Mouse (Mus musculus): Measurements from ENCODE around the gene AW011738. TPM values are rescaled to one million over a fixed set of nuclear protein-coding genes. Genes with fewer than 3 reads are reported as not detected.

The AW011738 gene
- polyA plus RNA-seq, 1 experiment from 2014 or later, result 4.3 TPM

DNA sequence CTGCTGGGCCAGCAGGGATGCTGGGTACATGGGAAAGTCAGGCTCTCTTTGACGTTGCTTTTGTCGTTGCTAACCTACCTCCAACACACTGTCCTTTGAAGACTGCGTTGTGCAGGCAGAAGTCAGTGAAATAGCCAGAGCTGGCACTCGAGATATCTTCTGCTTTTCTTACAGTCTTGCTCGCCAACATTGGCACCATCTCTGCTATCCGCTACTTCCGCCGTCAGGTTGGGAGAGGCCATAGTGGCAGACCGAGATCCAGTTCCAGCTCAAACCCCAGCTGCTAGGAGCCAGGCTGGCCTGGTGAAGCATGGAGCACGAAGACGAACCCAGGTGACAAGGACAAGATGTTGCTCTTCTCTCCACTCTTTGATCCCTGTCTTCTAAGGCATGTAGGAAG, 16.8 kb downstream of the AW011738 start:
- Histone ChIP-seq H3K9ac (no peak overlapping the region), H3K4me1 (replicated peaks) (peaks cover 23% of the 10 kb centered on the region), H3K27ac (ENCODE audit: poor library complexity, severe bottlenecking) (no peak overlapping the region), H3K4me3 (no peak overlapping the region), H3K4me2 (no peak overlapping the region), H3K27me3 (replicated peaks) (no peaks in the 10 kb centered on the region), H3K36me3 (no peaks in the 10 kb centered on the region), H3K9me3 (replicated peaks) (no peaks in the 10 kb centered on the region)
- 85% methylated on average over 11 of the region's 11 CpGs for WGBS
- ATAC-seq (ENCODE audit: insufficient number of reproducible peaks, low FRiP score), result no peak

DNA sequence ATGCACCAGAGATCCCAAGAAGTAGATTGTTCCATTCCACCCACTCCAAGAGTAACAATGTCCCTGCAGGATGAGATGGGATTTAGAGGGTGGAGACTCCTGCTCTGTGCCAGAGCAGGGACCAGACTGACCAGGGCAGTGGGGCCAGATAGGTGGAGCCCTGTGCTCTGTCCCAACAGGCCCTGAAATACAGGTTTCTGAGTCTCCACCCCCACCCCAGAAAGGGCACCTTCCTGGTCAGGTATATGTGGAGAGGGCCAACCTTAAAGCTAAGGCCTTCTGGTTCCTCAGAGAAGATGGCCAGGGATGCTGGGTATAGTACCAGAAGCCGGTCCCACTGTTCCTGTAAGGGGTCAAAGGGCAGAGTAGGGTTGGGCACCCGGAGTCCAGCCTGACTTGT, 21.2 kb downstream of the AW011738 start:
- no peaks in the 10 kb centered on the region for H3K9me3 ChIP-seq (replicated peaks)
- no peak overlapping the region for H3K4me3 ChIP-seq
- no peak overlapping the region for H3K9ac ChIP-seq
- H3K27me3 ChIP-seq (replicated peaks), result no peaks in the 10 kb centered on the region
- H3K4me2 ChIP-seq, result no peak overlapping the region
- peaks cover 15% of the 10 kb centered on the region for H3K4me1 ChIP-seq (replicated peaks)
- H3K36me3 ChIP-seq, result peaks cover 5% of the 10 kb centered on the region
- no peak overlapping the region for H3K27ac ChIP-seq (ENCODE audit: poor library complexity, severe bottlenecking)
- WGBS, result 67% methylated on average over 2 of the region's 2 CpGs
- no peak for ATAC-seq (ENCODE audit: insufficient number of reproducible peaks, low FRiP score)

DNA sequence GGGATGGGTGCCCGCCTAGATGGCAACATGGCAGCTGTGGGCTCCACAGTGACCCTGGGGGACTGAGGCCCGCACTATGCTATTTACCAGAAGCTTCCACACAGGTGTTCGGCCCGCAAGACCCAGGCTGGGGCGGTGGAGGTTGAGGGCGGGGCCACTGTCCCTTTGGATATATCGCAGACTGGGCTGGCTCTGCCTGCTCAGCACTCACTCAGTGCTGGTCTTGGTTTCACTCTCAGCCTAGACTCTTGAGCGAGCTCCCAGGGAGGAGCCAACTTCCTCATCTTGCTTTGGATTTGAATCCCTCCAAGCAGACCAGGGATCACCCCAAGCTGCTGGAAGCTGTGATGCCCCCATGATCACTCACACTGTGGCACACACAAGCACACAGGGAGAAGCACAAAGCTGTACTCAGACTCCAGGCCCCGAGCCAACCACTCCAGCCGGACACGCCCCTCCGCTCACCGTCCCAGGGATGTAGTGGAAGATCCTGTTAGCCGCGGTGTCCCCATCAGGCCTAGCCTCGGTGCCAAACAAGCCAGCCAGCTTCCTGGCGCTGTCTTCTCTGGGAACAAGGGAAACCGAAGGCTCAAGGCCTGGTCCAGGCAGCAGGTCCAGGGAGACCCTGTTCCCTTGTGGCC, 24.8 kb downstream of the AW011738 start:
- H3K9me3 ChIP-seq (replicated peaks), result no peaks in the 10 kb centered on the region
- H3K36me3 ChIP-seq, result peaks cover 41% of the 10 kb centered on the region
- 0 out of 2 replicates have a peak overlapping the region, but pooled peaks have one; percentile 9 for H3K4me3 ChIP-seq
- 0 out of 2 replicates have a peak overlapping the region, but pooled peaks have one; percentile 42 for H3K9ac ChIP-seq
- H3K27ac ChIP-seq (ENCODE audit: poor library complexity, severe bottlenecking), result no peak overlapping the region
- peaks cover 15% of the 10 kb centered on the region for H3K4me1 ChIP-seq (replicated peaks)
- no peaks in the 10 kb centered on the region; the same call in 1 of the 2 replicates for H3K27me3 ChIP-seq (replicated peaks)
- peak; percentile 27 for ATAC-seq (ENCODE audit: insufficient number of reproducible peaks, low FRiP score)
- H3K4me2 ChIP-seq, result peak overlapping the region; percentile 56
- WGBS, result 42% methylated on average over 18 of the region's 18 CpGs

DNA sequence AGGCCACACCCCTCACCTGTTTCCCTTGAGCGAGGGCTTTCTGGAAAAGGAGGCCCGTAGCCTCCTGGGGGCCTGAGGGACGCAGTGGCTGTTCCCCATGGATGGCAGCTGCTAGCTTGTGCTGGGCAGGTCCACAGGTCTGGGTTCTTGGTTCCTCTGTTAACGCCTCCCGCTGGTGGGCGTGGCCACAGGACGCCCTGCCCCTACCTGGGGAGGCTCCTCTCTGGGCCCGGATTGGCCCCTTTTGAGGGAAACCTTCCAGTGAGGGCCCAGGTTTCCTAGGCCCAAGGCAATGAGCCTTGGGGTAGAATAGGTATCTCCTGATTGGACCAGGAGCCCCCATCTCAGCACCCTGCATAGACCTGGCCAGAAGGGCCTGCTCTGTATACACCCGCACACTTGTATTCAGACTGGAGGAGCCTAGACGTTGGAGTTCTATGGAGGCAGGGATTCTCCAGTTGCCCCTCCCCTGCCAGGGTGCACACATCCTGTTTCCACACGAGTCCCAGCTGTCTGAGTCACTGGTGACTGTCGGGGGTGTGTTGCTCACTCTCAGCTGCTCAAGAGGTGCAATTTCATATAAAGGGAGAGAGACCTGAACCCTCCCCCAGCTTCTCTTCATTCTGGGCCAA, 25.4 kb downstream of the AW011738 start:
- H3K9ac ChIP-seq, result 0 out of 2 replicates have a peak overlapping the region, but pooled peaks have one; percentile 42
- H3K9me3 ChIP-seq (replicated peaks), result no peaks in the 10 kb centered on the region
- WGBS, result 19% methylated on average over 12 of the region's 12 CpGs
- peaks cover 18% of the 10 kb centered on the region for H3K4me1 ChIP-seq (replicated peaks)
- 0 out of 2 replicates have a peak overlapping the region, but pooled peaks have one; percentile 9 for H3K4me3 ChIP-seq
- peak overlapping the region; percentile 56 for H3K4me2 ChIP-seq
- peaks cover 46% of the 10 kb centered on the region for H3K36me3 ChIP-seq
- no peaks in the 10 kb centered on the region; the same call in 1 of the 2 replicates for H3K27me3 ChIP-seq (replicated peaks)
- peak; percentile 52 for ATAC-seq (ENCODE audit: insufficient number of reproducible peaks, low FRiP score)
- H3K27ac ChIP-seq (ENCODE audit: poor library complexity, severe bottlenecking), result no peak overlapping the region

- Histone ChIP-seq H3K4me3 (peak overlapping the region; percentile 66), H3K27me3 (replicated peaks) (no peaks in the 10 kb centered on the region; the same call in 1 of the 2 replicates), H3K27ac (ENCODE audit: poor library complexity, severe bottlenecking) (peak overlapping the region; percentile 68; the same call in 1 of the 2 replicates), H3K36me3 (peaks cover 57% of the 10 kb centered on the region), H3K4me2 (peak overlapping the region; percentile 96), H3K9ac (peak overlapping the region; percentile 88), H3K4me1 (replicated peaks) (peaks cover 15% of the 10 kb centered on the region), H3K9me3 (replicated peaks) (no peaks in the 10 kb centered on the region)
- 5% methylated on average over 17 of the region's 17 CpGs for WGBS
- ATAC-seq (ENCODE audit: insufficient number of reproducible peaks, low FRiP score), result 0 out of 2 replicates have a peak, but pooled peaks have one; percentile 4
Measured at GRCm38 (mm10) chr4:156234021-156234501, 31.0 kb downstream of the AW011738 start.

DNA sequence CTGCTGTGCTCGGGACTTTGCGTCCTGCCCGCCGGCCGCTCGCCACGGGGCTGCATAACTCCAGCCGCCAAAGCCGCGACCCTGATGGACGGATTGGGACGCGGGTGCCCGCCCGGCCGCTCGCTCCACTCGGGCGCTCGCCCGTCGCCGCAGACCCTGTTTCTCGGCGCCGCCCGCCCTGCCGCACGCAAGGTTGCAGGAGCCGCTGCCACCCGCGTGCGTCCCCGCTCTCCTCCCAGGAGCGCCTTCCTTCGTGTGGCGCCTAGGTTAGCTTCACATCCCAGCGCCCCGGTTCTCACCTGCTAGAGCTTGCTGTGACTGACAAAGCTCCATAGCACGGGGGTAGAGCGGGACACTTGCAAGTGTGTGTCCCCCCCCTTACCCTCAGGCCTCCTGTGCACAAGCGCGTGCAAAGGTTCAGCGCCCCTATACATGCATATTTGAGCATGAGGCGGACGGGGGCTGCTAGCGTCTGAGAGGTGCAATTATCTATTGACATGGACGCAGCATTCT, 31.7 kb downstream of the AW011738 start, which contains the start of gene Plekhn1:
Plekhn1 (minus strand) TSS at position 157 of the 513 bp plus-strand sequence.
- under 1% methylated on average over 29 of the region's 48 CpGs for WGBS
- H3K27ac ChIP-seq (ENCODE audit: poor library complexity, severe bottlenecking), result peak within 1 kb of the TSS; percentile 75
- peaks cover 15% of the 10 kb centered on the region for H3K4me1 ChIP-seq (replicated peaks)

GRCm38 (mm10) chr4:156235360-156235770, 32.3 kb downstream of the AW011738 start:
- no peaks in the 10 kb centered on the region for H3K27me3 ChIP-seq (replicated peaks)
- ATAC-seq (ENCODE audit: insufficient number of reproducible peaks, low FRiP score), result peak; percentile 29
- no peaks in the 10 kb centered on the region for H3K9me3 ChIP-seq (replicated peaks)
- peaks cover 15% of the 10 kb centered on the region for H3K4me1 ChIP-seq (replicated peaks)
- peak overlapping the region; percentile 80; the same call in 1 of the 2 replicates for H3K9ac ChIP-seq
- H3K4me2 ChIP-seq, result peak overlapping the region; percentile 96
- 1% methylated on average over 15 of the region's 15 CpGs for WGBS
- H3K36me3 ChIP-seq, result peaks cover 57% of the 10 kb centered on the region
- H3K4me3 ChIP-seq, result peak overlapping the region; percentile 89
- H3K27ac ChIP-seq (ENCODE audit: poor library complexity, severe bottlenecking), result peak overlapping the region; percentile 75; the same call in 1 of the 2 replicates

More for the DNA sequence above, 31.7 kb downstream of the AW011738 start, which contains the start of gene Plekhn1:
- peak within 1 kb of the TSS; percentile 89 for H3K4me3 ChIP-seq
- peak; percentile 48 for ATAC-seq (ENCODE audit: insufficient number of reproducible peaks, low FRiP score)
- peaks cover 57% of the 10 kb centered on the region for H3K36me3 ChIP-seq
- peak within 1 kb of the TSS; percentile 88 for H3K9ac ChIP-seq
- no peaks in the 10 kb centered on the region; the same call in 1 of the 2 replicates for H3K27me3 ChIP-seq (replicated peaks)
- H3K4me2 ChIP-seq, result peak within 1 kb of the TSS; percentile 96
- H3K9me3 ChIP-seq (replicated peaks), result no peaks in the 10 kb centered on the region

DNA sequence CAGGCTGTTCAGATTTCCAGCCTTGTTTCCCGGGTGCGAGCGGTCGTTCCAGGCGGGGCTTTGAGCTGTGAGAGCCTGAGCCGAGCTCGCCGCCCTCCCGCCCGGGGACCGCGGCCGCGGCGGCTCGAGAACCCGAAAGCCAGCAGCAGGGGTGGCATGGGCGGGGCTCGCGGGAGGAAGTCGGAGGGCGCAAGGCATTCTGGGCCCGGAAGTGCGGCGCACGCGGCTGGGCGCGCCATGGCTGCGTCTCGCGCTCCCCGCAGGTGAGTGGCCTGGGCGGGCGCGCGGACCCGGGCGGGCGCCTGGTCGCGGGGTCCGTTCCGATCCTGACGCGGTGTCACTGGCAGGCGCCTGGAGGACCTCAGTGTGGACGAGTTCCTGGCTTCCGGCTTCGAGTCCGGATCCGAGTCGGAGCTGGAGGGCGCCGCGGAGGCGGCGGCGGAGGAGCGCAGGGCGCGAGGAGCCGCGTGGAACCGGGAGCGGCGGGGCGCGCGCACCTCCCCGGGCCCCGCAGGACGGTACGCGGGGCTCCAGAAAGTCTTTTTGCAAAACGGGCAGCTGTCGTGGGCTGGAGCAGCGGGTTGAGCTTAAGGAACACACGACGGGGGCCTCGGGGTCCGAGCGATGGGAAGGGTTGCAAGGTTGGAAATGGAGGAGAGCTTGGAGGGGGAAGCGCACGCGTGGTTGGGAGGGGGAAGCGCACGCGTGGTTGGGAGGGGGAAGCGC, 32.9 kb downstream of the AW011738 start, which contains the start of gene Noc2l:
Noc2l (plus strand) TSS at position 203 of the 726 bp plus-strand sequence.
- Histone ChIP-seq H3K9ac (peak within 1 kb of the TSS; percentile 88), H3K9me3 (replicated peaks) (no peaks in the 10 kb centered on the region), H3K27ac (ENCODE audit: poor library complexity, severe bottlenecking) (peak within 1 kb of the TSS; percentile 75), H3K27me3 (replicated peaks) (no peaks in the 10 kb centered on the region), H3K36me3 (peaks cover 57% of the 10 kb centered on the region), H3K4me3 (peak within 1 kb of the TSS; percentile 89), H3K4me1 (replicated peaks) (peaks cover 15% of the 10 kb centered on the region), H3K4me2 (peak within 1 kb of the TSS; percentile 96)
- under 1% methylated on average over 90 of the region's 90 CpGs for WGBS
- ATAC-seq (ENCODE audit: insufficient number of reproducible peaks, low FRiP score), result peak; percentile 90

GRCm38 (mm10) chr4:156236651-156237447, 33.7 kb downstream of the AW011738 start:
- Histone ChIP-seq H3K4me3 (peak overlapping the region; percentile 89), H3K4me2 (peak overlapping the region; percentile 96), H3K27ac (ENCODE audit: poor library complexity, severe bottlenecking) (no peak overlapping the region), H3K27me3 (replicated peaks) (no peaks in the 10 kb centered on the region), H3K4me1 (replicated peaks) (peaks cover 15% of the 10 kb centered on the region), H3K36me3 (peaks cover 57% of the 10 kb centered on the region), H3K9ac (peak overlapping the region; percentile 80; the same call in 1 of the 2 replicates), H3K9me3 (replicated peaks) (no peaks in the 10 kb centered on the region)
- 28% methylated on average over 58 of the region's 60 CpGs for WGBS
- no peak for ATAC-seq (ENCODE audit: insufficient number of reproducible peaks, low FRiP score)

DNA sequence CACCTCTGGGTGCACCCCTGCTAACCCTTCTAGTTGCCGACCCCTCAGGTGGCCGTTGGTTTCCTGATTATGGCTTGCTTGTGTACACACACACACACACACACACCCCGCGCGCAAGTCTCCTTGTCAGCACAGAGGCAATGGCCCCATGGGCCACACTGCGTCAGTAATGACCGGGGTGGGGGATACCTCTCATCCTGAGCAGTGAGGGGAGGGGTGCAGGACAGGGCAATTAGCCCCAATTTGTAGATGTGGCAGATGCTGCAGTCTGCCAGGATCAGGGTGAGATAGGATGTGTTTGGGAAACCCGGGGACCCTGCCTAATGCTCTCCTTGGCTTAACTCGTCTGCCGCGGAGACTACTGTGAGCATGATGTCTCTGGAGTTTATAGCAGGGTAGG, 46.5 kb downstream of the AW011738 start:
- ATAC-seq (ENCODE audit: insufficient number of reproducible peaks, low FRiP score), result no peak
- WGBS, result 54% methylated on average over 11 of the region's 11 CpGs
- peaks cover 51% of the 10 kb centered on the region for H3K36me3 ChIP-seq

More for the DNA sequence above, 46.5 kb downstream of the AW011738 start:
- Histone ChIP-seq H3K9me3 (replicated peaks) (no peaks in the 10 kb centered on the region), H3K4me1 (replicated peaks) (peaks cover 24% of the 10 kb centered on the region), H3K4me2 (no peak overlapping the region), H3K27ac (ENCODE audit: poor library complexity, severe bottlenecking) (no peak overlapping the region), H3K27me3 (replicated peaks) (peaks cover 35% of the 10 kb centered on the region), H3K4me3 (no peak overlapping the region), H3K9ac (no peak overlapping the region)
